Mouse (Mus musculus): ENCODE data around the gene Sipa1l3.

DNA sequence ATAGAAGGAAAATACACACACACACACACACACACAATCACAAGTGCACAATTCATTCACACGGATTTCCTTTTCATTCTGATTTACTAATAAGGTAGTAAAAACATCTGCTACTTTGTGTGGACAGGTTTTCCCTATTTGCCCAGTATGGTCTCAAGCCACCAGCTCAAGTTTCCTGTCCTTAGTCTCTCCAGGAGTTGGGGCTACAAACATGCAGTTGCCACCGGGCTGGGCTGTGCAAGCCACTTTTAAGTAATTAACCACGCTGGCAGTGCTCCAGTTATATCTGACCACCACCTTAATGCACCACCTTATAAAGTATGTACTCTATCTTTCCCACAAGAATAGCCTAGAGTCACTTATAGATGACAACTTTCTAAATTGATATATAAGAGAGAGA lies 29.1 kb downstream of the Sipa1l3 start:
- no peak for TF ChIP-seq POLR2A (IDR thresholded peaks at IDR 0.05; ENCODE audit: control insufficient read depth, extremely low read depth, insufficient read depth, low read length, poor library complexity)
- no peak for TF ChIP-seq CTCF (IDR thresholded peaks at IDR 0.05; ENCODE audit: borderline replicate concordance, control insufficient read depth, extremely low read depth, insufficient read depth, low read length, poor library complexity)

Measured in thymus, adult 2 months (tissue).